Mouse (Mus musculus) left cerebral cortex, postnatal 10 days (tissue): ENCODE data around the gene Platr17. TPM values are rescaled to one million over a fixed set of nuclear protein-coding genes. Genes with fewer than 3 reads are reported as not detected.
"Not testable (repeated sequence)": the region's sequence is repeated elsewhere in the genome, so short reads cannot be mapped to it uniquely, and the experiment has no call there.

Experiments used
- DNase-seq, 2 experiments: peaks; one replicate each; pipeline ENCODE4 v3.0.0; 2021 to 2022; ENCODE audit warnings: low spot score in 2 of 2, mixed read lengths in 1 of 2; ENCODE audit errors: extremely low spot score in 1 of 2
- intact Hi-C: fragments of 180-260 bp; cut with DNase I; formaldehyde crosslinking; loops from one replicate; pipeline ENCODE4 v1.15.1; 2025
- total RNA-seq, 2 experiments: library from RNA; stranded (reverse); gene quantifications; 2 replicates each; pipeline ENCODE4 v1.2.3; 2021

The Platr17 gene
- total RNA-seq, result 1 to 10 TPM; 1.2 TPM

- intact Hi-C loops, DNase-seq: not testable (repeated sequence)
These were observed at the start of gene Platr17 for GRCm38 (mm10) chr17:33904835-33905234. TSS of gene Platr17 (plus strand) at chr17:33905135.

GRCm38 (mm10) chr17:33857816-33858215 is 47.1 kb upstream of the Platr17 start:
- no peak for DNase-seq
- intact Hi-C loops, result no loop called here

- peak; percentile 68 to 79 for DNase-seq
- intact Hi-C loops, result no loop called here
These were observed 39.5 kb upstream of the Platr17 start for GRCm38 (mm10) chr17:33865330-33866030.

- DNase-seq, intact Hi-C loops: not testable (repeated sequence)
These were observed 31.4 kb upstream of the Platr17 start, which contains the start of gene Gm7029 for GRCm38 (mm10) chr17:33873537-33873936. TSS of gene Gm7029 (plus strand) at chr17:33873837.

GRCm38 (mm10) chr17:33874411-33874810 is 30.5 kb upstream of the Platr17 start:
- intact Hi-C loops, result no loop called here
- DNase-seq, result no peak

- intact Hi-C loops, result not testable (repeated sequence)
- peak in 1 of 2 experiments; percentile 48 for DNase-seq
These were observed 29.1 kb upstream of the Platr17 start for GRCm38 (mm10) chr17:33875797-33876196.

- intact Hi-C loops, result not testable (repeated sequence)
These were observed 20.6 kb upstream of the Platr17 start for GRCm38 (mm10) chr17:33884320-33884719.

GRCm38 (mm10) chr17:33887802-33888201 is 17.1 kb upstream of the Platr17 start:
- DNase-seq, intact Hi-C loops: not testable (repeated sequence)

More at GRCm38 (mm10) chr17:33884320-33884719, 20.6 kb upstream of the Platr17 start:
- DNase-seq, result not testable (repeated sequence)

GRCm38 (mm10) chr17:33888230-33888629 is 16.7 kb upstream of the Platr17 start:
- intact Hi-C loops, DNase-seq: not testable (repeated sequence)

- intact Hi-C loops, DNase-seq: not testable (repeated sequence)
These were observed 14.9 kb upstream of the Platr17 start for GRCm38 (mm10) chr17:33889941-33890532.

GRCm38 (mm10) chr17:33890533-33891059 is 14.3 kb upstream of the Platr17 start, which contains the start of gene Kifc1:
TSS of gene Kifc1 (minus strand) at chr17:33890661.
- intact Hi-C loops, result no loop called here

GRCm38 (mm10) chr17:33891357-33891756 is 13.6 kb upstream of the Platr17 start:
- DNase-seq, result no peak
- intact Hi-C loops, result no loop called here

More at GRCm38 (mm10) chr17:33890533-33891059, 14.3 kb upstream of the Platr17 start, which contains the start of gene Kifc1:
- peak; percentile 99 to 100 for DNase-seq

GRCm38 (mm10) chr17:33891892-33892291 is 13.0 kb upstream of the Platr17 start:
- intact Hi-C loops, result not testable (repeated sequence)

GRCm38 (mm10) chr17:33892429-33892828 is 12.5 kb upstream of the Platr17 start:
- intact Hi-C loops, result no loop called here
- no peak for DNase-seq

More at GRCm38 (mm10) chr17:33891892-33892291, 13.0 kb upstream of the Platr17 start:
- not testable (repeated sequence) for DNase-seq

GRCm38 (mm10) chr17:33893011-33893410 is 11.9 kb upstream of the Platr17 start:
- intact Hi-C loops, DNase-seq: not testable (repeated sequence)

- intact Hi-C loops, result no loop called here
- DNase-seq, result no peak
These were observed 7.7 kb upstream of the Platr17 start for GRCm38 (mm10) chr17:33897114-33897794.

GRCm38 (mm10) chr17:33898193-33898592 is 6.7 kb upstream of the Platr17 start:
- DNase-seq, intact Hi-C loops: not testable (repeated sequence)

GRCm38 (mm10) chr17:33899642-33900041 is 5.3 kb upstream of the Platr17 start:
- intact Hi-C loops, result no loop called here
- no peak for DNase-seq
